Mouse (Mus musculus): Measurements from ENCODE around the gene Rere. TPM values are rescaled to one million over a fixed set of nuclear protein-coding genes. Genes with fewer than 3 reads are reported as not detected.

Gene Rere
- polyA plus RNA-seq, 3 experiments from 2014 or later: 10.1 to 32.0 (median 28.4) TPM

- peak; percentile 84 for ATAC-seq
Measured at GRCm38 (mm10) chr4:150557976-150558375, 276.5 kb downstream of the Rere start.

- no peak for ATAC-seq
Measured at GRCm38 (mm10) chr4:150559514-150559913, 278.1 kb downstream of the Rere start.

GRCm38 (mm10) chr4:150563281-150563680 is 281.8 kb downstream of the Rere start:
- ATAC-seq: no peak

GRCm38 (mm10) chr4:150566193-150566592 is 284.7 kb downstream of the Rere start:
- ATAC-seq: peak; percentile 32

GRCm38 (mm10) chr4:150568318-150569134 is 287.1 kb downstream of the Rere start:
- peak; percentile 34 for ATAC-seq

- ATAC-seq: peak; percentile 27
Measured at GRCm38 (mm10) chr4:150569135-150569833, 287.8 kb downstream of the Rere start.

- peak; percentile 20 for ATAC-seq
Measured at GRCm38 (mm10) chr4:150569834-150570571, 288.6 kb downstream of the Rere start.

- no peak for ATAC-seq
Measured at GRCm38 (mm10) chr4:150570793-150571192, 289.3 kb downstream of the Rere start.

- ATAC-seq: no peak
Measured at GRCm38 (mm10) chr4:150572104-150572691, 290.8 kb downstream of the Rere start.

- ATAC-seq: peak; percentile 31
Measured at GRCm38 (mm10) chr4:150572938-150573337, 291.5 kb downstream of the Rere start.

GRCm38 (mm10) chr4:150575363-150576092 is 294.1 kb downstream of the Rere start:
- no peak for ATAC-seq

- no peak for ATAC-seq
Measured at GRCm38 (mm10) chr4:150576339-150576738, 294.9 kb downstream of the Rere start.

GRCm38 (mm10) chr4:150578021-150578420 is 296.6 kb downstream of the Rere start:
- no peak for ATAC-seq

GRCm38 (mm10) chr4:150581931-150582723 is 300.7 kb downstream of the Rere start:
- no peak for ATAC-seq

- peak; percentile 47 for ATAC-seq
Measured at GRCm38 (mm10) chr4:150582966-150583776, 301.7 kb downstream of the Rere start.

- ATAC-seq: peak; percentile 47
Measured at GRCm38 (mm10) chr4:150583777-150584135, 302.3 kb downstream of the Rere start.

- ATAC-seq: no peak
Measured at GRCm38 (mm10) chr4:150585800-150586199, 304.4 kb downstream of the Rere start.

GRCm38 (mm10) chr4:150586275-150586674 is 304.8 kb downstream of the Rere start:
- ATAC-seq: no peak

- peak; percentile 3 for ATAC-seq
Measured at GRCm38 (mm10) chr4:150587597-150588299, 306.3 kb downstream of the Rere start.

GRCm38 (mm10) chr4:150588300-150588621 is 306.8 kb downstream of the Rere start:
- peak; percentile 20 for ATAC-seq
